Mouse (Mus musculus): ENCODE results near the gene 4930519P11Rik.

4930519P11Rik gene

GRCm38 (mm10) chr2:154613118-154614115 lies at the start of gene 4930519P11Rik, which contains the start of gene Zfp341:
4930519P11Rik (minus strand) TSS chr2:154613437.
Zfp341 (plus strand) TSS chr2:154613297.
- in situ Hi-C loops (cut with MboI, MseI) = no loop called here

- in situ Hi-C loops (cut with MboI, MseI) = no loop called here
Observed at GRCm38 (mm10) chr2:154659531-154660074, 46.4 kb upstream of the 4930519P11Rik start.

- in situ Hi-C loops (cut with MboI, MseI) = no loop called here
Observed at GRCm38 (mm10) chr2:154659070-154659469, 45.8 kb upstream of the 4930519P11Rik start.

GRCm38 (mm10) chr2:154657486-154658237 lies 44.4 kb upstream of the 4930519P11Rik start:
- in situ Hi-C loops (cut with MboI, MseI) = no loop called here

GRCm38 (mm10) chr2:154656710-154657485 lies 43.7 kb upstream of the 4930519P11Rik start:
- in situ Hi-C loops (cut with MboI, MseI) = no loop called here

- in situ Hi-C loops (cut with MboI, MseI) = no loop called here
Observed at GRCm38 (mm10) chr2:154655878-154656414, 42.7 kb upstream of the 4930519P11Rik start.

- in situ Hi-C loops (cut with MboI, MseI) = no loop called here
Observed at GRCm38 (mm10) chr2:154654976-154655375, 41.7 kb upstream of the 4930519P11Rik start.

GRCm38 (mm10) chr2:154651363-154651762 lies 38.1 kb upstream of the 4930519P11Rik start, which contains the start of gene Chmp4b:
Chmp4b (plus strand) TSS chr2:154651705.
- in situ Hi-C loops (cut with MboI, MseI) = no loop called here

GRCm38 (mm10) chr2:154650404-154650803 lies 37.2 kb upstream of the 4930519P11Rik start:
- in situ Hi-C loops (cut with MboI, MseI) = no loop called here

GRCm38 (mm10) chr2:154648086-154648485 lies 34.8 kb upstream of the 4930519P11Rik start:
- in situ Hi-C loops (cut with MboI, MseI) = no loop called here

- in situ Hi-C loops (cut with MboI, MseI) = no loop called here
Observed at GRCm38 (mm10) chr2:154646634-154647033, 33.4 kb upstream of the 4930519P11Rik start.

GRCm38 (mm10) chr2:154642712-154643385 lies 29.6 kb upstream of the 4930519P11Rik start:
- in situ Hi-C loops (cut with MboI, MseI) = no loop called here

GRCm38 (mm10) chr2:154642005-154642459 lies 28.8 kb upstream of the 4930519P11Rik start:
- in situ Hi-C loops (cut with MboI, MseI) = no loop called here

GRCm38 (mm10) chr2:154641176-154641575 lies 27.9 kb upstream of the 4930519P11Rik start:
- in situ Hi-C loops (cut with MboI, MseI) = no loop called here

- in situ Hi-C loops (cut with MboI, MseI) = loop anchor here in 1 of 2 experiments (10.0 kb wide), 1 partner anchor 1396 kb away; no protein-coding TSS in a partner anchor
Observed at GRCm38 (mm10) chr2:154639115-154639514, 25.9 kb upstream of the 4930519P11Rik start.

- in situ Hi-C loops (cut with MboI, MseI) = loop anchor here in 1 of 2 experiments (10.0 kb wide), 1 partner anchor 1396 kb away; no protein-coding TSS in a partner anchor
Observed at GRCm38 (mm10) chr2:154638521-154638920, 25.3 kb upstream of the 4930519P11Rik start.

GRCm38 (mm10) chr2:154635826-154636225 lies 22.6 kb upstream of the 4930519P11Rik start:
- in situ Hi-C loops (cut with MboI, MseI) = loop anchor here in 1 of 2 experiments (10.0 kb wide), 1 partner anchor 1399 kb away; no protein-coding TSS in a partner anchor

GRCm38 (mm10) chr2:154633876-154634644 lies 20.8 kb upstream of the 4930519P11Rik start:
- in situ Hi-C loops (cut with MboI, MseI) = loop anchor here in 1 of 2 experiments (10.0 kb wide), 1 partner anchor 1401 kb away; no protein-coding TSS in a partner anchor

Measured in T-helper 17 cell (primary cell).